Mouse (Mus musculus): ENCODE measurements at regions not wholly inside any gene's neighbourhood (a gene's known extent, or its start where the extent isn't known, plus 50 kb on each side); places are given as distances from the start of the nearest gene placed in this dataset.

DNA sequence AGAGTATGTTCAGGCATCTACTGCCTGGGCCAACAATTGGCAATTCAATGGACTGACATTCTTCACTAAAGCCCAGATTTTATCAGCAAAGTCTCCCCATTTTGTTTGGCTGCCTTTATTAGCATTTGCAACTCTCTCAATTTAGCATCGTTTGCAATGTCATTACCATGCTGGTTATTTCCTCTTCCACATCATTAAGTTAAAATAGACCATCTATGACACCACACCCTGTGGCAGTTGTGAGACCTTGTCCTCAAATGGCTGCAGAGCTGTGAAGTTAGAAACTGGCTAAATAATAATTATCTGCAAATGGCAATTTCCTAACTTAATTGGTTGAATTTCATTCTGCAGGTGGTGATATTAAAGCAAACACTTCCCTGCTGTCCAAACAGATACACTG lies 381.8 kb downstream of the H2al1n start:
- intact Hi-C loops (cut with DNase I): no loop called here
- DNase-seq (ENCODE audit: low spot score in 2 of 2): no peak

GRCm38 (mm10) chrX:14596799-14597198 lies 385.9 kb downstream of the H2al1n start:
- intact Hi-C loops (cut with DNase I): no loop called here
- DNase-seq (ENCODE audit: low spot score in 2 of 2): no peak

DNA sequence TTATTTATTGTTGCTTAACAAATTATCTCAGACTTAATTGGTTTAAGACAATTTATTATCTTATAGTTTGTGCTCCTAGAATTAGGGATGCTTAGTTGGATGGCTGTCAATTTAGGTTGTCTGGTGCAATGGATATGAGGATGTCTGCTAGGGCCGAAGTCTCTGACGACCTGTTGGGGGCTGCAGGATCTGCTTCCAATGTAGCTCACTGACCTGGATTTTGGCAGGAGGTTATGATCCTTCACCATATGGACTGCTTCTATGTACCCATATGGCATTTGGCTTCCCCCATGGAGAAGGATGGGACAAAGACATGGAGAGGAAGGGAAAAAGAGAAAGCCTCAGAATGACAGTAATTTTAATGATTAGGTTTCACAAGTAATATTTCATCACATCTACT lies 391.0 kb downstream of the H2al1n start:
- intact Hi-C loops (cut with DNase I): no loop called here

DNA sequence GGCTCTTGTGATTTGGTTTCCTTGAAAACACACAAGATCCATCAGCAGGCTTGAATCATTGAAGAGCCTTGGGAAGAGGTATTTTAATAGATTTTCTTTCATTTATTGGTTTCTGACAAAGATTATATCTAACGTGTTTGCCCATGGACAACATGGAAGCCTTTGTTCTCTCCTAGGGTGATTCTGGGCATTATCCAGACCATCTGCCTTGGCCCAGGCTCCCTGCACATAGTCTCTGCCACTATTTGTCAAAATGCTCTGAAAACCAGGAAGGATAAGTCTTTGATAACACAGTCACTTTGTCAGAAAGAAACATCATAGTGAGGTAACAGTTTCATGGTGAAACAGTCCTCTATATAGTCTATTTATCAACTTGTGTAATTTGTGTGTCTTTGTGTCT lies 398.2 kb downstream of the H2al1n start:
- no peak for DNase-seq (ENCODE audit: low spot score in 2 of 2)

More for the DNA sequence above, 391.0 kb downstream of the H2al1n start:
- DNase-seq (ENCODE audit: low spot score in 2 of 2): no peak

DNA sequence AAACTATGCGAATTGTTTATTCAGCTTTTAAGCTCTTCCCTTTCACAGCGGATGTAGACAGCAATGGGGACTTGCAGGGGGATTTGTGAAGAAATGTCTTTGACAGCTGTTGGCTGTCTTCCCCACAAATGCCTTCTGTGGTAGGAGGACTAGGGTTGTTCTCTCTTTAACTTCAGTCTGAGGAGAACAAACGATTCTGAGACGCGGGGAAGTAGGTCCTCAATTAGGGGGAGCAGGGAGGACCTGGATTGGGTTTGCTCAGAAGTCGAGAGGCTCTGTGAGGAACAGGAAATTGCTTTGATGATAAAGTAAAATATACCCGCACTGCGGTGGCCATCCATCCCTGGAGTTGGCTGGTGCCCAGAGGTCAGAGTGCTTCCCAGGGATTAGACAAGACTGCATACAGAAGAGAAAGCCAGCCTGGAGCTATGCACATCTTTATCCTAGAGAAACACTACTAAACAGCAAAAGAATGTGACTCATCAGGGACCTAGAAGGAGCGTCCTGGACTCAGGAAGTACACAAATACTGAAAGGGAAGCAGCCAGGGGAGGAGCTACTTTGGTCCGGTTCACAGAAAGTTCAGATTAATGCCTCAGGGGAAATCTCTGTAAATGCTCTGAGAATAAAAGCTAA lies 417.4 kb downstream of the H2al1n start:
- DNase-seq (ENCODE audit: low spot score in 2 of 2): peak; percentile 1 to 3
- intact Hi-C loops (cut with DNase I): no loop called here

More for the DNA sequence above, 398.2 kb downstream of the H2al1n start:
- intact Hi-C loops (cut with DNase I): no loop called here

DNA sequence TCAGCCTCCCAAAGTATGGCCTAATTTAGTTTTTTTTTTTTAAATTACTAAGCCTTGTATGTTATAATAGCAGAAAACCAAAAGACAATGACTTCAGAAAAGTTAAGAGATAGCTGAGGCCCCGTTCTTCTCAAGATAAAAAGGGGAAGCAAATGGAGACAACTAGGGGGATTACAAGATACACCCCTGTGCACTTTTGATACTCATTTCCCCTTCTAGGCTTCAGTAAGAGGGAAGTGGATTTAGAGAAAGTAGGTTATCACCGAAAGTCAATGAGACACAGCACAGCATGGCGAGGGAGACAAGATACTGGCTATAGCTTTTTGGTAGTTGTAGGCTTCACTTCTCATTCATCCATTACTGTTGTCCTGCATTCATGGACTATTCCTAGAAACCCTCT lies 428.4 kb downstream of the H2al1n start:
- DNase-seq (ENCODE audit: low spot score in 2 of 2): no peak
- intact Hi-C loops (cut with DNase I): no loop called here

DNA sequence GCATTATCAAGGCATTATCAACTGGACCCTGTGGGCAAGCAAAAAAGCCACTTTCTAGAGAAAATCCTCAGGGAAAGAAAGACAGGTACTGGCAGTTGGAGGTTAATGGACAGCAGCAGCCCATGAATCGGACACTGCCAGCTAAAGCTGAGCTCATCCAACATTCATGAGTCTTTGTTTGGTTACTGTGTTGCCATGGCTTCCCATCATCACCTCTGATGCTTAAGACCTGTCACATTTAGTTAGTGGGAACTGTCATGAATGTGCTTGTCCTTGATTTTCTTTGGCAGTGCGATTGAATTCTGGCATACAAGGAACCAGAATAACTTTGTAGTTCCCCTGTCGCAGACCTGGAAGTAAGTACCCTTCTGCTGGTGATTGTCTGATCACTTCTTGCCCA lies 453.9 kb downstream of the H2al1n start:
- intact Hi-C loops (cut with DNase I): no loop called here
- no peak for DNase-seq (ENCODE audit: low spot score in 2 of 2)

DNA sequence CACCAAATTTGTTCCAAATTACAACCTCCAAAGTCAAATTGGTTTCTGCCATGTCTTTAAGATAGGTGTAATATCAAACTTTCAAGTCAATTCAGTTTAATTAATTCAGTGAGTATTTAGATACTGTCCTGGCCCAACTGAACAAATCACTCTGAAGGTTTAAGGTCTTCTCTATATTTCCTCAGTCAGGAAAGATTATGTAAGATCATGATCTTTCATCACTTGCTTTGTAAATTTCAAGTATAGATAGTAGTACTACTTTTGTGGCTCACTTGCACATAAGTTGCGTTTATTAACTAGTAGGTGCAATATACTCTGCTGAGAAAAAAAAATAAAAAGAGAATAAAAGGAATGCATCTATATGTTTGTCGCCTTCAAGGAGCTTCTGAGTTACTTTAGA lies 485.4 kb downstream of the H2al1n start:
- intact Hi-C loops (cut with DNase I): no loop called here
- DNase-seq (ENCODE audit: low spot score in 2 of 2): no peak

DNA sequence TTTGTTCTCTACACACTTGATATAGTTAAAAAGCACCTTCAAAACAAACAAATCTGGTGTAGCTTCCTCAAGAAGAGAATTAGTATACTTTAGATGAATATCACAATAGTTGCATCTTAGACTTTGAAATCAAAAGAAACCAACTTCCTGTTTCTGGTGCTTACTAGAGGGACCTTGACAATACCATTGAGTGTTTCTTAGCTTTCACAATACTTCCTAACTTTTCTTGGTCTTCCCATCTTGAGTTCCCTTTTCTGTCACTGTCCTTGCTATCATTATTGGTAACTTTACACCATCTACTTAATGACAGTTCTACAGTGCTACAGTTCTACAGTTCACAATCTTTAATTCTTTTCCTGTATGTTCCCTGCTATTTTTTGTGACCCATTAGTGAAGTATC lies 528.1 kb downstream of the H2al1n start:
- intact Hi-C loops (cut with DNase I): no loop called here
- DNase-seq (ENCODE audit: low spot score in 2 of 2): no peak
